Mouse (Mus musculus) forelimb bud, embryonic 11.5 days (tissue): ENCODE results near the gene Fermt3.

Source experiments
- DNase-seq: peaks from one replicate; pipeline ENCODE4 v3.0.0-alpha.2; 2012; ENCODE audit warnings: low read depth, low spot score

Gene Fermt3

DNA sequence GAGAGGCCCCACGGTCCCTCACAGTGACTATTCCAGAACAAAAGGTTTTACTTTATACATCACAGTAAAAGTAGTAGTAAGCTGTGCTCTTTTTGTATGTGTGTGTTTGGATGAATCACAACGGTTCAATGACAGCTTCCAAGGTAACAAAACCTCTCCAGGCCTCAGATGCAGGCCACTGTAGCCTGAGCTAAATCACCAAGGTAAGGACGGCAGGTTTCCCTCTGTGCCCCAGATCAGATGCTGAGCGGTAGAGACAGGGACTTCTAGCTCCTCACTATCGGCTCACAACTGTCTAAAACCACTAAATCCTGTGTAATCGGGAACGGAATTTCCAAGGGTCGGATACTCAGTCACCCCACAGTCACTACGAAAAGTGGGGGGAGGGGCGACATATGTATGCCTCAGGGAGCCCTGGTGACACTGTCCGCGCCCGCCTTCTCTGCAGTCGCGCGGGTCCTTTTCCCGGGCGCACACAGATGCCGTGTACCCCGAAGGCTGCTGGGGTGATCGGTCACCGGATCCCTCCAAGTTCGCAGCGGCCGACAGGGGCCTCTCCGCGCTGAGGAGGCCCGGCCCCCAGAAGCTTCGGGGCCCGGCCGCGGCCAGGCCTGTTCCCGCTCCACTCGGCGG, 19.9 kb upstream of the Fermt3 start:
- DNase-seq: peak; percentile 47

DNA sequence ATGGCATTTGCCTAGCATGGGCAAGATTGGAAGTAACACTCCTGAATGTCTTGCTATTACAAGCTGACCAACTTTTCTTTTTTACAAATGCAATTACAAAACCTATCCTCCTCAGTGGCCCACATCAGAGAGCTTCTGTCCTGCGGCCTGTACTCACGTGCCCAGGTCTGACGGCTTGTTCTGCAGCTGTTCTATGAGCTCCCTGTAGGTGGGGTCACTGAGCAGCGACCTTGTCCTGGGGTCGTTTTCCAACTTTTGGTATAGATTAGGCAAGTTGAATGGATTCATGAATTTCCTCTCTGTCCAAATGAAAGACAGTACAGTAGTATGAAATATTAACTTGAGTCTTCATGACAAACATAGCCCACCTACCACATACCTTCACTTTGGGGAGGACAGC, 14.7 kb upstream of the Fermt3 start:
- DNase-seq: no peak

DNA sequence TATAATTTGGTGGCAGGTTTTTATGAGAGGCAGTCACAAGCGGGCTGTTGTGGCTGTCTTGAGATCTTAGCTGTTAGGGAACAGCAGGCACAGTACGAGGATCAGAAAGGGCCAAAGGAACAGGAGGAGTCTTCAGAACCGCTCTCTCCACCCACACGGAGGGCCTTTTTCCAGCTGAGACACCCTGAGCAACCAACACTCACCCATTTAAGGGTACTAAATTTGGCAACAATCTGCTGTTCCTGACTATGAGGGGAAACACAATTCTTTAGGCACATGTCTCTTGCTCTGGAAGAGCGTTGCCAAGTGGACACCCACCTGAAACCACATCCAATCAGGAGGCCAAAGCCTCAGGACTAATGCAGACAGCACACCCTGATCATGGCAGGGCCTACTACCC, 10.3 kb upstream of the Fermt3 start:
- DNase-seq: no peak

DNA sequence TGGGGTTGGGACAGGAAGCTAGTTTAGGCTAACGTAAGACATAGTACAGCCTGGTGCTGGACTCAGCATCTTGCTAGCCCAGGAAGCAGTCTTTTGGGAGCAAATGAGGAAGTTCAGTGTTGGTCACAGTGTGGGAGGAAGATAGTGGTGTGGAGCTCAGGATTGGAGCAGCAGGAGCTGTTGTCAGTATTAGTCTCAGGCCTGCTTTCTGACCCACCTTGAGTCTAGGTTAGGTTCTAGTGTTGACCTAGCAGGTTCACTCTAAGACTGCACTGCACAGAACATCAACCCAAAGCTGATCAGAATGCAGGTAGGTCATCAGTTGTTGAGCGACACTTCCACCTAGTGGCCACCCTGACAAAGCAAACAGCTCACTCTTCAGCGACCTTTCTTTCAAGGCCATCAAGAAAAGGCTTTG, 964 bp upstream of the Fermt3 start:
- peak; percentile 52 for DNase-seq

DNA sequence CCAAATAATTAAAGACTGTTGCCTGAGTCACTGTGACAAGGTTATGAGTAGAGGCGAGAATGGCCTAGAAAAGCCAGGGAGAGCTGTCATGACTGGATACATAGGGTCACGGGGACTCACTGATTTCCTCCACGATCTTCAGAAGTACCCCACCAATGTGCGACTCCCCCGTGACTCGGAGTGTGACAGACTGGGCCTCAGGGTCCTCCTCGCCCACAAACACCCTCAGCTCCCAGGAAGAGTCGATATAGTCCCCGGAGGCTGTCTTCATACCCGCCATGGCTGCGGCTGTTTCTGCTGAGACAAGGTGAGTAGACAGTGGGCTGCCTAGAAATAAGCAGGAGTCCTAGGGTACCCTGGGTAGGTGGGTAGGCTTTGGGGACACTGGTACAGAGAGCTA, 723 bp downstream of the Fermt3 start:
- DNase-seq: no peak

DNA sequence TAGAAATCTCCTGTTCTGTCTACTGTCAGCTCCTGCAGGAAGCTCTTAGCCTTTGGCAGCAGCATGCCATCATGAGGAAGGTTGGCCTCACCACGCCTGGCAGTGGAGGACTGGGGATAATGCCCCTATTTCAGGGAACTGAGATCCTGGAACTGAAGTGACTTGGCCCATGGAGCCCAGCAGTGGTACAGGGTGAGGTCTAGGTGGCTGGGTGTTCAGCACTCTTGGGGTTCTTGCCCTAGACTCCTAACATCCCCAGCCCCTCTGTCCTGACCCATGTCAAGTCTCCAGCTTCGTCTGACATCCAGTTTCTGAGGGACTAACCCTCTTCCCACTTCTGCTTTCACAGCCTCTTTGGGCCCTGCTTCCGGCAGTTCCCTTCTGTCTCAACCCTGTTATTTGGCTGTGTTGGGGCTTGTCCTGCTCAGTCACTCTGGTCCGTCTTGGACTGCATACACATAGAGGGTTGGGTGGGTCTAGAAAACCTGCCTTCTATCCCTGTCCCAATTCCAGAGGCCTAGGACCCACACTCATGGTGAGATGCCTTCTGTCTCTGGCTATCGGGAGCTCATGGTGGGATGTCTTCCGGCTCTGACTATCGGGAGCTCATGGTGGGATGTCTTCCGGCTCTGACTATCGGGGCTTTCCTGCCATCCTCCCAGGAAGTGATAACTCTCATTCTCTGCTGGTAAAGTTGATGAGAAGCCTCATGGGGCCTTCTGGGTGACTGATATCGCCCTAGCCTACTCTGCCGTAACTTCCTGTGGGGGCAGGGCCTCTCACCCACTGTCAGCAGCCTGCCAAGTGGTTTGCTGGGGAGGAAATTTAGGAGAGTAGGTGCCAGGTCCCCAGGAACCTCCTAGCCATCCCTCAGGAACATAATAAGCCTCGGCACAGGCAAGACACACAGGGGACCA, 1.5 kb downstream of the Fermt3 start:
- no peak for DNase-seq

DNA sequence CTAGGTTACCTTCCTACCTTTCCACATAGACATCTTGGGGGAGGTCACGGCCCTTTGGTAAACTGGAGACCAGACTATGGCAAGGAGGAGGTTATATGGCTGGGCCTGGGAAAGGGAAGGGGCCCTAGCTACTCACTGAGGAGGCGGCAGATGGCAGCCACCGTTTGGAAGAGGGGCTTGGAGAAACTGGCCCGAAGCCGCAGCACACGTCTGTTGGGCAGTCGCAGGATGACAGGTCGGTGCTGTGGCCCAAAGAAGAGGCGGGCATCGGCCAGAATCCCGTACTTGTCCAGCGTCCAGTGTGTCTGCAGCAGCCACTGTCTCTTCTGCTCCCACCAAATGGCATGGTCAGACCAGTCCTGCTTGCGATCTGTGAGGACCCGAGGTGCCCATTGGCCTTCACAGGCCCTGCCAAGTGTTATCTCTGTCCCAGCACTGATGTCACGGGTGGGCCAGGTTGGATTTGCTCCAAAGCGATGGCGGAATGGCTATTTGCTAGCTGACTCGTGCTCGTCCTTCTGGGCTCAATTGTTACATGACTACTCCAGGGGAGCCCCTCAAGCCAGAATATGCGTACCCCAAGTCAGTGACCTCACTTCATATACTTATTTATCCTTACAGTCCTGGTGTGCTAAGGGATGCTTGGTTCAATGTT, 4.7 kb downstream of the Fermt3 start:
- DNase-seq: no peak

DNA sequence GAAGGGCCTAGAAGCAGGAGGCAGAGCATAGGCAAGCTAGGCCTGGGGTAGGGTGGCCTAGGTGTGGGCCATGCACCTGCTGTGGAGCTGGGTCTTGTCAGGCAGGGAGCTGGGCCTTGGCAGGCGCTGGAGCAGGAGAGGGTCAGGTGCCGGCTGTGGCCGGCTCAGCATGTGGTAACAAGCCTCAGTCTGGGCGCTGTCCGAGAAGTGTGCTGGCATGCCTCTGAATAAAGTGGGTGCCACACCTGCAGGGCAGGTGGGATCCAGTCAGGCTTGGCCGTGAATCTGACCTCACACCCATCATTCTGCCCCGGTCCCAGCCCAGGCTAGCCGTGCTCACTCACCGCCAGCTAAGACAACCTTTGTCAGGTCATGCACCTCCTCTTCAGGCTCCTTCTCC, 5.3 kb downstream of the Fermt3 start:
- no peak for DNase-seq

DNA sequence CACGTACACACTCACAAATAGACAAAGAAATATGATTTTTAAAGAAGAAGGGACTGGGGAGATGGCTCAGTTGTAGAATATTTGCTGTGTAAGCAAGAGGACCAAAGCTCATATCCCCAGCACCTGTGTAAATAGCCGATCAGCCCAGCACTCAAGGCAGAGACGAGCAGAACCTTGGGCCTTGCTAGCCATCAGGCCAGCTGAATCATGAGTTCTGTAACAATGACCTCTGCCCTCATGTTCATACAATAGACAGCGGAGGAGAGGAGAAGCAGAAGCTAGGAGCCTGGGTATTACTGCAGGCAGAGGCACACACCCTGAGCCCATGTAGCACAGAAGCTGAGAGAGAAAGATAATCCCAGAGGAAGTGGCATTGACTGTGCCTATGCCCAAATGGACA, 6.8 kb downstream of the Fermt3 start:
- no peak for DNase-seq

DNA sequence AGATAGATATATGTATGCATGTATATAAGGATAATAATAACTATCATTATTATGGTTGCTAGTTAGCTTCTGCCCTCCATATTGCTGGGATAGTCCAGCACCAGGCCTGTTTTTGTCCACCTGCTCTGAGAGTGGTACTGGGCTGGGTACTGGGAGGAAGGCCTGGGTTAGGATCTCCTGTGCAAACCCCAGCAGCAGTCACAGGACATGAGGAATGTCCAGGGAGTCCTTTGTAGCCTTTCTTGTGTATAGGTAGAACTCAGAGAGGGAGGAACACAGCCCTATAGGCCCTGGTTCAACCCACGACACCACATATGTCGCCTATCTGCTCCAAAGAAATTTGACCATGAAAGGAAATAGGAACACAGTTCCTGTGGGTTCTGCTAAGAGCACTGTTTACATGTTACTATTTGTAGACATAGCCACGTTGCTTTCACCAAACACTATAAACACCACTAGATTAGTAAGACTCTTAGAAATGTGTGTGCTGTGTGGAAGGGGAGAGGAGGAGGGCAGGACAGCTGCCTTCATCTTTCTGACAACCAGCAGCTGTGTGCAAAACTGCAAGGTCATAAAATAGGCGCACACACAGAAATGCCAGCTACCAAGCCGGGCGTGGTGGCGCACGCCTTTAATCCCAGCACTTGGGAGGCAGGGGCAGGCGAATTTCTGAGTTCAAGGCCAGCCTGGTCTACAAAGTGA, 12.2 kb downstream of the Fermt3 start:
- DNase-seq: no peak

DNA sequence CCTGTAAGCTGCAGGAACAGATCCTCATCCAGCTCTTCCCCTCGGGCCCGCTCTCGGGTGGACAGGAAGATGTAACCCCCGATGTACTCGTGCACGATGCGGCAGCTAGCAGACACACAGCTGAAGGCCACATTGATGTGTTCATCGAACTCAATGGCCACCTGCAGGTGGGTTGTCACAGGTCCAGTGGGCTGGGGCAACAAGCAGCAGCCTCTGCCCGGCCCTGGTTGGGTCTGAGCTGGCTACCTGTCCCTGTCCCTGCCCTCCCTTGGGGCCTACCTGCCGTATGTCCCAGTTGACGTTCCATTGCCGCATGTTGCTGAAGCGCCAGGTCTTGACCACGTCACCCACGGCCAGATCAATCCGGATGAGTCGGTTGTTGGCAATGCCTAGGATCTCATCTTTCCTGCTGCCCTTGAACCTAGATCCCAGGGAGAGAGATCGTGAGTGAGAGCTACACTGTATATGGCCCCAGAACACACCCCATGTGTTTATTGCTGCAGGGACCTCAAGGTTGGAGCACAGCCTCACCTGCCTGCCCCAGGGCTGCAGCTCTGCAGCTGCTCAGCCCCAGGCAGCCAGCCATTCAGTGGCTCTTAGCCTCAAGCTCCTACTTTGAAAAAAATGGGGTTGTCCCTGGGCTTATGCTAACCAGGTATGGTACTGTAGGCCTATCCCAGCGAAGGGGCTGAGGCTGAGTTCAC, 19.8 kb downstream of the Fermt3 start:
- no peak for DNase-seq

DNA sequence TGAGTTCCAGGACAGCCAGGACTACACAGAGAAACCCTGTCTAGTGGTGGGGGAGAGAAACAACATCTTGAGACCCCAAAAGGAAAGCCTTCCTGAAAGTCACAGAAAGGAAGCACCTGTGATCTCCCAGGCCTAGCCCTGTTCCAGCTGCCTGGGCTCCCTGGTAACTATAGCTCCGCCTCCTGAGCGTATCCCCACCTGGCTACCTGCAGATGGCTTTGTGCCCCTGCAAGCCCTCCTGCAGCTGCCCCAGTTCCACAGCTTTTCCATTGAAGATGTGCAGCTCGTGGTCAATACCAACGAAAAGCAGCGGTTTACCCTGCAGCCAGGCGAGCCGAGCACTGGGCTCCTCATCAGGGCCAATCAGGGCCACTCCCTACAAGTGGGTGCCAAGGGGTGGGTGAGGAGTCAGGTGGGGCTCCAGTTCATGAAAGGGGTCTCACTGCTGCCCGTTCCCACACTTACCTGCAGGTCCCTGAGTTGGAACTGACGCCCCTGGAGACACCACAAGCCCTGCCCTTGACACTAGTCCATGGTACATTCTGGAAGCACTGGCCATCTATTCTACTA, 21.5 kb downstream of the Fermt3 start:
- DNase-seq: no peak

DNA sequence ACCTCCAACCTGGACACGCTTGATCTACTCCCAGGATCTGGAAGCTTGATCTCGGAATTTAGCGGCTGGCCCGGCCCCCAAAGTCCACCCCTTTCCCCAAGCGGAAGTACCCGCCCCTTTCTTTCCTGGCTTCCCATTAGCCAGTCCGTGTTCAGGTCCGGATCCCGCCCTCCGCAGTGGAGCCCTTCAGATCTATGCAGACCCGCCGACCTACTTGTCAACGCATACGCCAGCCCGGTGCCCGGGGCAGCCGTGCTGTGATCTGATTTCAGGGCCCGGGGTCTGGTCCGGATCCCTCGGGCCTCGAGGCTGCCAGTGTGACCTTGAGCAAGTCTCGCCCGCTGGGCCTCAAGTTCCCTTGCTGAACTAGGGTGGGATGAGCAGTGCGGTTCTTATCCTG, 23.3 kb downstream of the Fermt3 start, which contains the start of the genes Nudt22 and Trpt1:
Gene Nudt22, minus strand, starts transcription at position 112 of the 400 bp plus-strand sequence.
Gene Trpt1, plus strand, starts transcription at position 126 of the 400 bp plus-strand sequence.
- DNase-seq: peak; percentile 85

DNA sequence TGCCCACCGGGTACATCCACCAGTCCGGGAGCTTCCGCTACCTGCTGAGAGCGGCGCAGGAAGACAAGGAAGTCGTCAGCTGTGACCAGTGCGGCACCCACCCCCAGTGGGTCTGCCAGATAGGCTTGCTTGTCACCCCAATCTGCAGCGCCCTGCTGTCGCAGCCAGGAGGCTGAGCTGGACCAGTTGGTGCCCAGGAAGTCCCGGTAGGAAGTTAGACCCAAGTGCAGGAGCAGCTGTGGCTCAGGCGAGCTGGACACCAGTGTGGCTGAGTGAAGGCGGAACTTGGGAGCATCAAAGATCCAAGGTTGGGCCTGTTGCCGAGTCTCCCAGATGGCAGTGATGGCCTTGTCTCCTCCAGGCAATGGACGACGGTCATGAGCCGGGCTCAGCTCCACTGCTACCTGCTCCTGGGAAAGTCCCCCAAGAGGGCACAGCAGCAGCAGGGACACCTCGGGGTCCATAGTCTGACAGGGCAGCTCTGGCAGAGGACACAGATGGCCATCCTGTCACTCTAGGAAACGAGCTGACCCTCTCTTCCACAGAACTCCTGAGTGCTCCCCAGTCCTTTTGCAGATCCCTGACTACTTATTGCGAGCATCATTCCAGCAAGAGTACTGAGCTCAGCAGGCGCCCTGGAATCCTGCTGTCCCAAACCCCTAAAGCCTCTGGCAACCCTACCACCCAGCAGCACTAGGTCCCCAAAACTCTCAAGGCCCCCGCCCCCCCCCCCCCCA, 23.8 kb downstream of the Fermt3 start:
- DNase-seq: no peak

DNA sequence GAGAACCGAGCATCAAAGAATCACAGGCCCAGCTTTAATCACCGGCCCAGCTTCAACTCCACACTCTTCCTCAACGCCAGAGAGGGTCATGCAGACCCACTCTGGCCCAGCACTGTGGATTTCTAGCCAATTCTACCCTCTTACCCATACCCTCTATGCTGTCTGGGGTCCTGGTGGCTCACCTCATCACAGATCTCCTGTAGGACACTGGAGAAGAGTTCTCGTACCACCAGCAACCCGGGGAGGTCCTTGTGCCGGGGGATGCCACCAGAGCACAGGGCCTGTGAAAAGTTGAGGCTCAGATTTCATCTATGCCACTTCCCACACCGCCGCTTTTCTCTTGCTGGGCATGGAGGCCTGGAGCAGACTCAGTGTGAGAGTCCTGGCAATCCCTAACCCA, 24.8 kb downstream of the Fermt3 start:
- DNase-seq: no peak

DNA sequence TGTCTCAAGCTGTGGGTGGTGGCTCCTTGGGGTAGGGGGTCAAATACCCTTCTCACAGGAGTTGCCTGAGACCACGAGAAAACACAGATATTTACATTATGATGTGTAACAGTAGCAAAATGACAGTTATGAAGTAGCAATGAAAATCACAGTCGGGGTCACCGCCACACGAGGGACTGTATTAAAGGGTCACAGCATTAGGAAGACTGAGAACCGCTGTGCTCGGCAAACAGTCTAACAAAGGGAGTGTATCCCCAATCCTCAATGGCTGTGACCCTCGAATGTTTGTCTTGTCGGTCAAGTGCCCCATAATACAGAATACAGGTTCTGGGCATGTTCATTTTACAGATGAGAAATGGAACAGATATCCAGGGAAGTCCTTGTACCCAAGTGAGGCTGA, 25.3 kb downstream of the Fermt3 start:
- DNase-seq: no peak

DNA sequence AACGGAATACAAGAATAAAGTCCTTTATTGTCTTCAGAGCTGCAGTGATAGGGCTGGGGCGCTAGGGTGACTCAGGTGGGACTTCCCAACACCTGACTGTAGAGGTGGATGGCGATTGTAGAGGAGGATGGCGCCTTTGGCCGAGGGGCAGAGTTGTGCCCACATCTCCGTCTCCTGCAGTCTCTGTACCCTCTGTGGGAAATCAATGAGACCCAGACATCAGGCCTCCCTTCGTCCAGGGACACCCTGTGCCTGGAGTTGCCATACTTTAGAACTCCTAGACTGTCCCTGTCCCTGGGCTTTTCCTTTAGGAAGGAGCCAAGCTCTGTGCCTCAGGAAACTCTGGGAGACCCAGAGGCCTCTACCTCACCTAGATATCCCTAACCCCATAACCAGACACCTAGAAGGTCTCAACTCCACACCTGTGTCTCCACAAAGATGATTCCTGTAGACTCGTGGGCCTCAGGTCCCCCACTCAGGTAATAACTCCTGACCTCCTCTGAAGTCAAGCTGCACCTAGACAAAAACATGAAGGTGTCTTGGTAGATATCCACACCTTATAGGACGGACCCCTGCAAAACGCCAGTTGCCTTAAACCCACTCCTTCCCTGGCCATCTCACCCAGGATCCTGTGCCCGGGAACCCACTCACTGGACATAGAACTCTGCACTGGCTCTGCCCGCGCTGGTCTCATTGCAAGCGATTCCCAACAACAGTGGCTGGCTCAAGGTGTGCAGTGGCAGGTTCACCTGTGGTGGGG, 26.1 kb downstream of the Fermt3 start:
- DNase-seq: no peak

DNA sequence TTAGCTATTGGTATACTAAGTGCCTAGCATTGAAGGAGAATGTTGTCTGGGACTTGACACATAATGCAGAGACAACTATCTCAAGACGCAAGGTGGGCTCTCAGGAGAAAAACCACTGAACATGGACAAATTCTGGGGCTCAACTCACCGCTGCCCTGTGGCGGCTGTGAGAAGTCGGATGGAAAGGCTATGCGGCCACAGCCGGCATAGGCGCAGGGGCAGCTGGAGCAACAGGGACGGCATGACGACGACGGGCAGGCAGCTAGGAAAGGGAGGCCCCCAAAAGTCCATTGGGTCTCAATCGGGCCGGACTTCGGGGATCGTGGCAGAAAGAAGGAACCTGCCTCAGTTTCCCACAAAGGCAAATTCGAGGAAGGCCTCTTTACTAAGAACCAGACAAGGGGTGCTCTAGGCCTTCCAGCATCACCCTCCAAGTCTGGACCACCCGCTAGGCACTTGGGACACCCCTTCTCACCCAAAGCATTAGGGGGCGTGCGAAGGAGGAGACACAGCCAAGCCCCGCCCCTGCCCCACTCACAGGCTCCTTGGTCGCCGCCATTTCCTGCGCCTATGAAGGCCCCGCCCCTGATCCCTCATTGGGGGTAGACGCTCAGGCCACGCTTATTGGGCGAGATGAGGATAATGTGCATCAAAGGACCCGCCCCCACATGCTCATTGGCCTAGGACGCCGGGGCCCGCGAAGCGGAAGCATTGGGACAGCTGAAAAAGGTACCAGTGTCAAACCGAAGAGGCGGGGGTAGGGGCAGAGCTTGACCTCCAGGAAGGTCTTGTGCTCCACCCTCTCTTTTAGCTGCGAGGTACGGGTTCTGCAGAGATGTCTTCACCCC, 27.0 kb downstream of the Fermt3 start, which contains the start of gene Dnajc4:
Gene Dnajc4, minus strand, starts transcription at position 562 of the 848 bp plus-strand sequence.
- DNase-seq: peak; percentile 96
